Mouse (Mus musculus) megakaryocyte, embryonic 14.5 days (primary cell): ENCODE measurements at regions not wholly inside any gene's neighbourhood (a gene's known extent, or its start where the extent isn't known, plus 50 kb on each side); places are given as distances from the start of the nearest gene placed in this dataset.

Experiments
- H3K27me3 ChIP-seq: replicated peaks from 2 replicates; pipeline ENCODE3; 2012; ENCODE audit warnings: inconsistent platforms
- H3K36me3 ChIP-seq: replicated peaks from 2 replicates; pipeline ENCODE3; 2012; ENCODE audit warnings: low read length, inconsistent platforms, mixed read lengths
- H3K4me1 ChIP-seq: 2 replicates; pipeline ENCODE4 v1.6.1; 2012; ENCODE audit warnings: inconsistent platforms
- H3K4me3 ChIP-seq: replicated peaks from 2 replicates; pipeline ENCODE3; 2012; ENCODE audit warnings: moderate library complexity, mild to moderate bottlenecking, inconsistent platforms
- H3K9me3 ChIP-seq: 2 replicates; pipeline ENCODE4 v1.6.1; 2012; ENCODE audit warnings: inconsistent platforms
- FLI1 ChIP-seq: IDR thresholded peaks from 2 replicates; pipeline ENCODE4 v1.6.1; 2012; ENCODE audit warnings: low read length, inconsistent platforms, mixed read lengths
- GATA1 ChIP-seq: IDR thresholded peaks from 3 replicates; pipeline ENCODE4 v1.6.1; 2012; ENCODE audit warnings: mixed read lengths, low read length, inconsistent platforms, borderline replicate concordance

DNA sequence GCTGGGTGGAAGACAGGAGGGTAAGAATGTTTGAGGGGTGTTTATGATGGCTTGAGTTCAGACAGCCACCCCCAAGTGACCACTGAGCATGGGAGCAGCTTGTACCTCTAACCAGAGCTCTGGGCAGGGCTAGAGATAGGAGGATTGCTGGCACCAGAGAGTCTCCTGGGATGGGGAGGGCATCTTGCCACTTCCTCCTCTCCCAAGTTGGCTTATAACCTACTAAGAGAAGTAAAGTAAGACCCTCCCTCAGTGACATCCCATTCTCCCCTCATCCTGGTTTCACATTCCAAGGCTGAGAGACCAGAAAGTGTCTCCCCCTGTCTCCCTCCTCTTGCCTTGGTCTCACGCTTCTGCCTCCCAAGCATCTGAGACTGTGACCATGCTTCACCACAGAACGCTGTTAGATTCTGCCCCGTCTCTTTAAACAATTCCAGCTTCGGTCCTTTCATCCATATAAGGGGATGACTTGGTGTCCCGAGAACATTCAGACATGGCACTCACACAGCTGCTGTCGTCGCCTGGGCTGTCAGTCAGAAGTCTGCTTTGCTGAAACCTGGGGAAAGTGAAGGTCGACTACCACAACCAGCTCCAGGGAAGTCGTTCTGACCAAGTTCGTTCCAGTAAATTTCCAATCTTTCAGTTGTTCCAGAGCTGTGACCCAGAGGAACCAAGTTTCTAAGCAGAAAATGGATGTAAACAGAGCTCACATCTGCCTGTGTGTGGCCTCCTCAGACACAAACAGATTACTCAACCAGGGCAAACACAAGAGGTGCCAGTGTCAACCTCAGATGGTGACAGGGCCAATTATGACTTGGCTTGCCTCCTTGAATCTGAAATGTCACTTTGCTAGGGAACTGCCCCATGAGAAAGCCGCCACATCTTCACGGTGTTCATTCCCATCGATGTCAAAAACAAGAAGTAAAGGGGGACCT, 85.3 kb upstream of the Rbms3 start:
- Histone ChIP-seq H3K27me3 (no peaks in the 10 kb centered on the region), H3K4me3 (no peak overlapping the region), H3K36me3 (no peaks in the 10 kb centered on the region), H3K9me3 (peaks cover 69% of the 10 kb centered on the region), H3K4me1 (no peaks in the 10 kb centered on the region)
- TF ChIP-seq FLI1 = no peak
- no peak for TF ChIP-seq GATA1

DNA sequence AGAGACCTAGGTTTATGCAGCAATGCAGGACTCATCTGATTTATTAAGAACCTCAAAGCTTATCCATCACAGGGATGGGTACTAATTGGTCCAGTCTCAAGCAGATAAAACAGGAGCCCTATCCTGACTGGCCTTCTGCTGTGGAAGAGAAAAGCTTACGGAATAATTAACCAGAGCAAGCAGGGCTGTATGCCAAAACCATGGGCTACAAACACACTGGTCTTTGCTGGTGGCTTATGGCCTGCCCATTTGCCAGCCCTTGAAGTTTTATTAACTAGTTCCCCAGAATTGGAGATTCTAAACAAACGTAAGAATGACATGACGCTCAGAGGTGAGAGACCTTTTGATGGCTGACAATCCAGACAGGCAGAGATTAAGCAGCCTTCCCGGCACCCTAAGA, 83.4 kb upstream of the Rbms3 start:
- Histone ChIP-seq H3K9me3 (peaks cover 73% of the 10 kb centered on the region), H3K4me3 (no peak overlapping the region), H3K36me3 (no peaks in the 10 kb centered on the region), H3K27me3 (no peaks in the 10 kb centered on the region), H3K4me1 (no peaks in the 10 kb centered on the region)
- no peak for TF ChIP-seq FLI1
- TF ChIP-seq GATA1 = no peak

DNA sequence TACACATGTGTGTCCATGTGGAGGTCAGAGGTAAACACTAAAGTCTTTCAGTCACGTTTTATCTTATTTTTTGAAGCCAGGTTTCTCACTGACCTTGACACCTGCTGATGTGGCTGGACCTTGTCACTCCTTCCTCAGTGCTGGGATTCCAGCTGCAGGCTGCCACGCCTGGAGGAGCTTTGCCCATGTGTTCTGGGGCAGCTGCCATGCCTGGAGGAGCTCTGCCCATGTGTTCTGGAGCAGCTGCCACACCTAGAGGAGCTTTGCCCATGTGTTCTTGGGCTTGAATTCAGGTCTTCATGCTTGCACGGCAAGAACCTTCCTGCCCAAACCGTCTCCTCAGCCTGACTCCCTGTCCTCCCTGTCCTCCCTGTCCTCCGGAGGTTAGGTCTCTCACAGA, 82.1 kb upstream of the Rbms3 start:
- TF ChIP-seq GATA1 (no peak), FLI1 (no peak)
- H3K4me3 ChIP-seq = no peak overlapping the region
- no peaks in the 10 kb centered on the region for H3K36me3 ChIP-seq
- H3K9me3 ChIP-seq = peaks cover 71% of the 10 kb centered on the region
- H3K4me1 ChIP-seq = no peaks in the 10 kb centered on the region
- H3K27me3 ChIP-seq = no peaks in the 10 kb centered on the region

DNA sequence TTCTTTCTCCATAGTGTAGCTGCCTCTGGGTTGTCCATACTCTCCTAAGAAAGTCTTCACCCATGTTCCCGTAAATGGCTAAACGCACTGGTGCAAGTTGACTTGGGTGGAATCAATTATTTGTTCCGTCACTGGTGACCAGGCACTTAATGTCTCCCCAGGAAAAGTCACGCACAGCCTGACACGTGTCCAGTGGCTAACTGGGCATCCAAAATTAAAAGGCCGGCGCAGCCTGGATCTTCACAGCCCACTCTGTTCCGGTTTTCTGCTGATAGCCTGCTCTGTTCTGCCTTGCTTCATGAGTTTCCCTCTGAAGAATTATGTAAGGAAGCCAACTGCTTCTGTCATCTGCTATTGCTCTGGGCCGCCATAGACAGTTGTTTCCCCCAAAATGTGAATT, 81.3 kb upstream of the Rbms3 start:
- TF ChIP-seq GATA1 (no peak), FLI1 (no peak)
- H3K9me3 ChIP-seq = peaks cover 74% of the 10 kb centered on the region
- H3K27me3 ChIP-seq = no peaks in the 10 kb centered on the region
- H3K4me3 ChIP-seq = no peak overlapping the region
- H3K4me1 ChIP-seq = no peaks in the 10 kb centered on the region
- H3K36me3 ChIP-seq = no peaks in the 10 kb centered on the region

DNA sequence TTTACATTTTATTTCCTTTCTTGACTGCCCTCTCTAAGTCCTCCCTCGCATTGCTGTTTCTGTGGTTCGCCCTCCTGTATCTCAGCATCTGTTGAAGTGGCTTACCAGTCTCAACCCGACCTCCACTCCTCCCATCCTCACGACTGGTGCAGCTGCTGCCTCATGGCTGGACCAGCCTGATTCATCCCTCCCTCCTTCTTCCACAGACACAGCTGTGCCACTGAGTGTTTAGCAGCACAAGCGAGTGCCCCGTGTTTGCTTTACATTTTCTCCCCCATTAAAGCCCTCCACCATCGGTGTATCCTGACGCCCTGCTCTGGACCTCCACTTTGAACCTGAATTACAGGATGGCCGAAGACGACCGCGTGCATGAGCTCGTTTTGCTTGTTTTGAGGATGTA, 80.0 kb upstream of the Rbms3 start:
- Histone ChIP-seq H3K4me3 (no peak overlapping the region), H3K36me3 (no peaks in the 10 kb centered on the region), H3K9me3 (peaks cover 68% of the 10 kb centered on the region), H3K27me3 (no peaks in the 10 kb centered on the region), H3K4me1 (no peaks in the 10 kb centered on the region)
- no peak for TF ChIP-seq GATA1
- no peak for TF ChIP-seq FLI1

DNA sequence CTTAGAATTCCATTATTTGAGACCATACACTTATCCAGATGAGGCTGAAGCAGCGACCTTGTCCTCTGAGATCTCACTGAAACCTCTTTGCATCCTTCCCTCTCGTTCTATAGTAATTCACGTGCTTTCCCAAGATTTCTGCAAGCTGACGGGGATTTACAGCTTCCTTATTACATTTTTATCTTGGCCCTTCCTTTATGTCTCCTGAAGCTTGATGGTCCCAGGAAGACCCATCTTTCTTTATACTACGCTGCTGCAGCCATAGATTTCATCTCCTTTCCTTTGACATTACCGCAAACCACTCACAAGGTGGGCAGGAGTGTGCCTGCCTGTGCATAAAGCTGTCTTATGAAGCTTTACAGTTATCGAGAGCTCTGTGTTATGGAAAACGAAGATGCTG, 63.3 kb upstream of the Rbms3 start:
- H3K36me3 ChIP-seq = no peaks in the 10 kb centered on the region
- H3K4me1 ChIP-seq = peaks cover 6% of the 10 kb centered on the region; the same call in 1 of the 2 replicates
- H3K27me3 ChIP-seq = no peaks in the 10 kb centered on the region
- no peak overlapping the region for H3K4me3 ChIP-seq
- peaks cover 17% of the 10 kb centered on the region for H3K9me3 ChIP-seq
- TF ChIP-seq FLI1 (no peak), GATA1 (no peak)

DNA sequence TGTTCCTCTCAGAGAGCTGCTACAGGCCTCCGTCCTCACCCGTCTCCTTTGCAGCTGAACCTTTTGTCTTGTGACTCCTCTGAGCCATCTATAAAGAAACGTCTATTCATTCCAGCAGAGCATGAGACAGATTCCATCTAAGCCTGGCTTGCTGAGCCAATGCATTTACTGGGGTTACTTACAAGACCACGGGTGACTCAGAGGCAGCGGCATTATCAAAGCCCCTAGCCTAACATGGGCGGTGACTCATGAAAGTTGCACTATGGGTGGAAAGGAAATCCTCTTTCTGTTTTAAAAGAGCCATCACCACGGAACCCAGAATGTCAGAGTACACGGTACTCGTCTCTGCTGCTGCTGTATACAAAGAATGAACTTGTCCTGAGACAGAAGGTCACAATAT, 62.8 kb upstream of the Rbms3 start:
- H3K27me3 ChIP-seq = no peaks in the 10 kb centered on the region
- peaks cover 6% of the 10 kb centered on the region; the same call in 1 of the 2 replicates for H3K4me1 ChIP-seq
- no peak for TF ChIP-seq FLI1
- TF ChIP-seq GATA1 = no peak
- H3K9me3 ChIP-seq = peaks cover 17% of the 10 kb centered on the region
- H3K36me3 ChIP-seq = no peaks in the 10 kb centered on the region
- peak overlapping the region; percentile 23 for H3K4me3 ChIP-seq

DNA sequence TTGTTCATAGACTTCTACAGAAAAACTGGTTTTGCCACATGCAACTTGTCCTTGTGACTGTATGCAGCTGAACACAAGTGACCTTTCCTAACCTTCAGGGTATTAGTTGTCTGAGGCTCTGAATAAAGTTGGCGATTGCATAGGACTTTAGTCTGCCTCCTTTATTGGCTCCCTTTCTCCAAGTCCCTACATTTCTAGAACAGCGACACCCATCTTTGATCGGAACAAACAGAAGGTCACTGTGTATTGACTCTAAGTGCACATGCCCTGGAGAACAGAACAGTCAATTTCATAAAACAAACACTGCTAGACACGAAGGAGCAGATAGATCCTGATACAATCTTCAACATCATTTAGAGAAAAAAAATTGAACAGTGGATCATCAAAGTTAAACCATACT, 60.2 kb upstream of the Rbms3 start:
- Histone ChIP-seq H3K36me3 (no peaks in the 10 kb centered on the region), H3K27me3 (no peaks in the 10 kb centered on the region), H3K4me1 (peaks cover 6% of the 10 kb centered on the region; the same call in 1 of the 2 replicates), H3K4me3 (no peak overlapping the region), H3K9me3 (peaks cover 13% of the 10 kb centered on the region)
- TF ChIP-seq GATA1 (no peak), FLI1 (no peak)
